Mouse (Mus musculus) forebrain, embryonic 11.5 days (tissue): Measurements from ENCODE around the gene Mcpt4. TPM values are rescaled to one million over a fixed set of nuclear protein-coding genes. Genes with fewer than 3 reads are reported as not detected.
"Not testable (repeated sequence)": the region's sequence is repeated elsewhere in the genome, so short reads cannot be mapped to it uniquely, and the experiment has no call there.

Experiments
- ATAC-seq: fragments of 200-750 bp; cut with Nextera tagmentation; replicated peaks from 2 replicates; pipeline ENCODE4 v1.8.0; 2017; ENCODE audit warnings: moderate TSS enrichment; ENCODE audit not compliant: low FRiP score
- DNase-seq: peaks from one replicate; pipeline ENCODE4 v3.0.0-alpha.2; 2017; ENCODE audit warnings: low spot score
- H3K27ac ChIP-seq: fragments of 300-500 bp; sonication (generic); 2 replicates; pipeline ENCODE4 v1.5.1; 2014; ENCODE audit warnings: low read depth, low read length
- H3K27me3 ChIP-seq: fragments of 300-500 bp; sonication (generic); 2 replicates; pipeline ENCODE4 v1.6.1; 2014; ENCODE audit warnings: mild to moderate bottlenecking, low read length, mixed read lengths; ENCODE audit not compliant: control insufficient read depth, insufficient read depth
- H3K36me3 ChIP-seq: fragments of 300-500 bp; sonication (generic); 2 replicates; pipeline ENCODE4 v1.6.1; 2014; ENCODE audit warnings: mild to moderate bottlenecking, low read length, moderate library complexity, mixed read lengths; ENCODE audit not compliant: control insufficient read depth, insufficient read depth
- H3K4me1 ChIP-seq: fragments of 300-500 bp; sonication (generic); replicated peaks from 2 replicates; pipeline ENCODE4 v1.6.1; 2014; ENCODE audit warnings: low read length, mixed read lengths; ENCODE audit not compliant: control insufficient read depth, insufficient read depth
- H3K4me2 ChIP-seq: fragments of 300-500 bp; sonication (generic); 2 replicates; pipeline ENCODE4 v1.6.1; 2014; ENCODE audit warnings: low read depth, mild to moderate bottlenecking, low read length, moderate library complexity, mixed read lengths; ENCODE audit not compliant: severe bottlenecking
- H3K4me3 ChIP-seq: fragments of 300-500 bp; sonication (generic); 2 replicates; pipeline ENCODE4 v1.5.1; 2014; ENCODE audit warnings: low read depth, low read length
- H3K9ac ChIP-seq: fragments of 300-500 bp; sonication (generic); 2 replicates; pipeline ENCODE4 v1.6.1; 2014; ENCODE audit warnings: low read length
- H3K9me3 ChIP-seq: fragments of 300-500 bp; sonication (generic); 2 replicates; pipeline ENCODE4 v1.6.1; 2016; ENCODE audit warnings: low read length, mixed read lengths; ENCODE audit not compliant: control insufficient read depth
- whole genome bisulfite sequencing: fragments of 180-500 bp; shearing (Covaris S2); extraction: QIAGEN DNeasy Blood & Tissue Kit; methylation state at CpG from one replicate; pipeline ENCODE4 v1.1.7; 2014; 5-methylcytosine and 5-hydroxymethylcytosine counted together
- polyA plus RNA-seq: library from polyadenylated mRNA; unstranded; fragments of >200 nt; fragmentation: Nextera tagmentation; extraction: Ambion mirVana; gene quantifications from 2 replicates; pipeline ENCODE4 v1.2.1, GENCODE M21; 2014

The Mcpt4 gene
- polyA plus RNA-seq, 1 experiment from 2014 or later = not detected

DNA sequence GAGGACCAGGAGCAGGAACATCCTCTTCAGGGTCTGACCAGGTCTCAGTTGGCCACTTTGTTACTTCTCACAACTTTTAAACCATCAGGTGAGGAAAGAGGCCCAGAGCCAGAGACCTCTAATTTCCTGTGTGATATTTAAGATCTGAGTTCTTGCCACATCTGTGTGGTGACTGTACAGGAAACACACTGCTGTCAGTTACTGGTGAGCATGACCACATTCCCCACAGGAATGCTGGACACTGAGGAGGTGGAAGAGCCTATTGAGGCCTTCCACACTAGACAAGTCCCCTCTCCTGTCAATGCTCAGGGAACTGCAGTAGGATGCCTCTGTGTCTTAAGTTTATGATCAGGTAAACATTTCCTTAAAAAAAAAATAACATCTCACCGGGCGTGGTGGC is 23.1 kb upstream of the Mcpt4 start, which contains the start of gene Mcpt8:
TSS of gene Mcpt8 (minus strand) at position 107 of the 400 bp plus-strand sequence.
- H3K4me1 ChIP-seq = no peaks in the 10 kb centered on the region
- no peak within 1 kb of the TSS for H3K9ac ChIP-seq
- 95% methylated on average over 2 of the region's 2 CpGs for WGBS
- H3K4me2 ChIP-seq = no peak within 1 kb of the TSS
- no peak for ATAC-seq
- H3K4me3 ChIP-seq = no peak within 1 kb of the TSS
- no peaks in the 10 kb centered on the region for H3K36me3 ChIP-seq
- no peak for DNase-seq
- no peaks in the 10 kb centered on the region for H3K27me3 ChIP-seq
- H3K27ac ChIP-seq = no peak within 1 kb of the TSS
- H3K9me3 ChIP-seq = no peaks in the 10 kb centered on the region

DNA sequence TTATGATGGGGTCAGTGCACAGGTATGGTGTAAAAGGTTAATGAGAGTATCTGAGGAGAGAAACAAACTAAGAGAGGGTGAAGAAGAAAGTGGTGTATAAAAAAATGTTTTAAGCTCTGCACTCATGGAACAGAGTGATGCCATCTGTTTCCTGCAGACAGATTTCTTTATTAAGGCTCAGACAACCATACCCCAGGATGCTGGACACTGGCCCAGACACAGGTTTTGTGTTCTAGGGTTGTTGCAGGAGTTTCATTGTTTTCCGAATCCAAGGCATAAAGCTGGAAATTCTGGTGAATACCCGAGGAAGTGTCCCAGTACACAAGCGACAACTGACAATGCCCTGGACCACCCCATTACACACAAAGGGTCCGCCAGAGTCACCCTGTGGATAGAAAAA is 19.9 kb upstream of the Mcpt4 start:
- Histone ChIP-seq H3K27me3 (no peaks in the 10 kb centered on the region), H3K27ac (no peak overlapping the region), H3K4me1 (no peaks in the 10 kb centered on the region), H3K4me2 (no peak overlapping the region), H3K4me3 (no peak overlapping the region), H3K36me3 (no peaks in the 10 kb centered on the region), H3K9ac (no peak overlapping the region), H3K9me3 (no peaks in the 10 kb centered on the region)
- ATAC-seq (no peak), DNase-seq (no peak)
- 85% methylated on average over 4 of the region's 4 CpGs for WGBS

DNA sequence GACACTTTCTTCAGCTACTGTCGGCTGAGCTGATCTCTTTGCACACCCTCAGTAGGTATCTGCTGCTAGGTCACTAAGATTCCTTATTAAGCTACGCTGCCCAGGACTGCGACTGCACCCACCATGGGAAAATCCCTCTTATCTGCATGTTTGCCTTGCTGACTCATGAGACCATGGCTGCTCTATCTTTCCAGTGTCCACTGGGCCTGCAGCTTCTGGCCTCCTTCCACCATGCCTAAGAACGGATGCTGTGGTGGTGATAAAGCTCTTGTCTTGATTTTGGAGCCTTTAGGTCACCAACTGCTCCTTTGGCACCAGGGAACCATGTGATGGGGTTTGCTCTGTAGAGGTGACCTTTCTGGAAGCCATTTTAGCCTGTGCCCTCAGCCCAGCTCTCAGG is 4.4 kb downstream of the Mcpt4 start:
- no peak overlapping the region for H3K4me2 ChIP-seq
- no peak overlapping the region for H3K9ac ChIP-seq
- H3K4me3 ChIP-seq = no peak overlapping the region
- H3K27ac ChIP-seq = no peak overlapping the region
- H3K36me3 ChIP-seq = no peaks in the 10 kb centered on the region
- no peaks in the 10 kb centered on the region for H3K9me3 ChIP-seq
- 89% methylated on average over 4 of the region's 4 CpGs for WGBS
- DNase-seq (no peak), ATAC-seq (no peak)
- no peaks in the 10 kb centered on the region for H3K27me3 ChIP-seq
- H3K4me1 ChIP-seq = no peaks in the 10 kb centered on the region

DNA sequence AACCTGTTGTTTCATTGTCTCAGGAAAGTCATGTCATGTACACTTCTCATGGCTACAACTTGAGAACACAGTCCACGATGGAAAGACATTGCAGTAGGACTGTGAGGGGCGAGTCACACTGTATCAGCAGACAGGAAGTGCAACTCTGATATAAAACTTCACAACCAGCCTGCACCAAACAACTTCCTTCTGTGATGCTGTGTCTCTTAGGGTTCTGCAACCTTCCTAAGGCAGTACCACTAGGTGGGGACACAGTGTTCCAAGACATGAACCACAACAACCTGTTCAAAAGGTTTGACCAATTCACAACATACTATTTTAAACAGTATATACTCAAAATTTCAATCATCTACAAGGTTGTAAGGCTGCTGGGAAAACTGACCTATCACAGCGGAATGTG is 6.7 kb downstream of the Mcpt4 start:
- Histone ChIP-seq H3K4me1 (no peaks in the 10 kb centered on the region), H3K4me3 (no peak overlapping the region), H3K4me2 (no peak overlapping the region), H3K9ac (no peak overlapping the region), H3K27me3 (no peaks in the 10 kb centered on the region), H3K9me3 (no peaks in the 10 kb centered on the region), H3K27ac (no peak overlapping the region), H3K36me3 (no peaks in the 10 kb centered on the region)
- DNase-seq (no peak), ATAC-seq (no peak)
- 86% methylated on average over 3 of the region's 3 CpGs for WGBS

DNA sequence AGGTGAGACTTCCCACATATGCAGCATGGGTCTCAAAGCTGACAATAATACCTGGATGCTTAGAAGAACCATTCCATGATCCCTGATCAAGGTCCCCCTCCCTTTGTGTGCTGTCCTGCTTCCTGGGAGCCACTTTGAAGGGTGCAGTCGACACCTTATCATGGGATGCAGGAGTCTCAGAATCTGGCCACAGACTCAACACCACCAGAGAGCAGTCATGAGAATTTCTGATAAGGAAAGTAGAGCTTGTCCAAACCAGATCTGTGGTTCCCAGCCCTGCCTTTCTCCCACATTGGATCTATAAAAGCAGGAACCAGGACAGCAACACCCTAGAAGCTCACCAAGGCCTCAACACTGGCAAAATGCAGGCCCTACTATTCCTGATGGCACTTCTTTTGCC is 20.3 kb downstream of the Mcpt4 start, which contains the start of gene Mcpt2:
TSS of gene Mcpt2 (plus strand) at position 250 of the 400 bp plus-strand sequence.
- not testable (repeated sequence) for H3K9me3 ChIP-seq, H3K36me3 ChIP-seq, H3K9ac ChIP-seq, H3K27me3 ChIP-seq, H3K4me1 ChIP-seq, DNase-seq, H3K27ac ChIP-seq, H3K4me3 ChIP-seq, H3K4me2 ChIP-seq, ATAC-seq
- WGBS = 75% methylated on average over 1 of the region's 1 CpGs

DNA sequence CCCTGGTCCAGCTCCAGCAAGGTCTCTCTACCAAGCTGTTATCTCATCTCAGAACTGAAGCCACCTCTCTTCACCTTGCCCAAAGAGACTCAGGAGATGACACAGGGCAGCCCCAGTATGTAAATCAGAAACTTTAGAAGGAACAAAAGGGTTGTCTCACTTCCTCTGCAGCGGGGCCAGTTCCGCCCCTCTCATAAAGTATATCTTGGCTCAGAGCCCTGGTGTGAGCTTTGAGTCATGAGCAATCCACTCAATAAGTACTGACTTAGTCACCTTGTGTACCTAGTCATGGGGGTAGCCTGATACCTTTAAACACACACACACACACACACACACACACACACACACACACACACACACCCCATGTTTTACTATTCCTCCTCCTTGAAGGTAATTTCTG is 27.7 kb downstream of the Mcpt4 start:
- no peak for DNase-seq
- H3K27ac ChIP-seq = no peak overlapping the region
- no peak overlapping the region for H3K9ac ChIP-seq
- no peak for ATAC-seq
- H3K9me3 ChIP-seq = no peaks in the 10 kb centered on the region
- H3K4me2 ChIP-seq = no peak overlapping the region
- H3K36me3 ChIP-seq = no peaks in the 10 kb centered on the region
- H3K4me3 ChIP-seq = no peak overlapping the region
- no peaks in the 10 kb centered on the region for H3K4me1 ChIP-seq
- WGBS = 91% methylated on average over 2 of the region's 2 CpGs
- H3K27me3 ChIP-seq = no peaks in the 10 kb centered on the region

DNA sequence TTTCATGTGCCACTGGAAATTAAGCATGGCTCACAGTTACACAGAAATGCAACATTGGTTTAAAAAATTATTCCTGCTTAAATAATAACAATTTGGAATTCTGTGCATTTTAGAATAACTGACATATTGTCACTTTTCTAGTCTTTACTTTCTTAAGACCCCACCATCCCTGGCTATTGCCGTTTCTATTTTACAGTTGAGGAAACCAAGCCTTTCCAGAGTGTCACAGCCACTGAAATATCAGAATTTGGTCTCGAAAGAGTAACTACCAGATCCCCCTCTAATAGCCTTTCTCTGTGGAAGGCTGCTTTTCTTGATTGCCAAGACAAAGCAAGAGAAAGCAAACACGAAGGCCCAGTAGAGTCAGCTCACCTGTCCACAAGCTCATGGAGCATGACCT is 31.7 kb downstream of the Mcpt4 start, which contains the start of gene Mcpt9:
TSS of gene Mcpt9 (minus strand) at position 101 of the 400 bp plus-strand sequence.
- not testable (repeated sequence) for H3K27ac ChIP-seq, H3K4me3 ChIP-seq, H3K4me1 ChIP-seq, H3K4me2 ChIP-seq, H3K9me3 ChIP-seq, ATAC-seq, H3K36me3 ChIP-seq, DNase-seq, H3K9ac ChIP-seq, H3K27me3 ChIP-seq
- 80% methylated on average over 3 of the region's 3 CpGs for WGBS

DNA sequence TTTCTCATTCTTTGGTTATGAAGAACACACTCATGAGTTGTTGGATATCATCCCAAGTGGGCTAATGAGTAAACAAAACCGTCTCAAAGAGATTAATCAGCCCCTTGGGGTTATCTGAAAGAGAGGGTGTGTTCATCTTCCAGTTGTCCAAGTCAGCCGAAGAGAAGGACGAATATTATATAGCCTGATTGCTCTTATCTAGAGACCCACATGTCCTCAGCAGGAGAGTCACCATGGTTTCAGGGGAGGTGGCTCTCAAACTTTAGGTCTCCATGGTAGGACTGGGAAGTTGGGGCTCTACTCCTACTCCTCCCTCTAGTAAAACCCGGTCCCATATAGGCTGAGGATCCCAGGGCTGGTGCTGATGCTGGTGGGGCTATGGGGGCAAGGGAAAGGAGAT is 40.8 kb downstream of the Mcpt4 start:
- not testable (repeated sequence) for H3K4me3 ChIP-seq, H3K9me3 ChIP-seq, DNase-seq, H3K4me2 ChIP-seq, H3K9ac ChIP-seq, H3K27me3 ChIP-seq, H3K27ac ChIP-seq, H3K4me1 ChIP-seq, ATAC-seq, H3K36me3 ChIP-seq
- WGBS = 83% methylated on average over 3 of the region's 4 CpGs

DNA sequence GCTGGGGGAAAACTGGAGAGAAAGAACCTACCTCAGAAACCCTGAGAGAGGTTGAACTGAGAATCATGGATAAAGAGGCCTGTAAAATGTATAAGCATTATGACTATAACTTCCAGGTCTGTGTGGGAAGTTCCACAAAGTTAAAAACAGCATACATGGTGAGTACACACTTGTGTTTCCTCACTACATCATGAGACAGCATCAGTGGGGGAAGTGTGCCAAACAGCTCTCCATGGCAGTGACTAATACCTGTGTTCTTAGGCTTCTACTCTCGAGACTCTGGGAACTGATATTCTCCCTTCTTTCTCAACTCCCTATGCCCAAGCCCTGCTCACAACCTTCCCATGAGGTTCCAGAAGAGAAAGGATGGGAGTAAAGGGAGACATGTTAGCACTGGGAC is 42.7 kb downstream of the Mcpt4 start:
- Histone ChIP-seq H3K4me2 (no peak overlapping the region), H3K9ac (no peak overlapping the region), H3K27ac (no peak overlapping the region), H3K27me3 (no peaks in the 10 kb centered on the region), H3K4me3 (no peak overlapping the region), H3K36me3 (no peaks in the 10 kb centered on the region), H3K9me3 (no peaks in the 10 kb centered on the region), H3K4me1 (no peaks in the 10 kb centered on the region)
- no peak for ATAC-seq
- no peak for DNase-seq
- WGBS = 63% methylated on average over 1 of the region's 1 CpGs
